Comparison of ENCODE assay signal across 8 mouse cellular contexts in the genomic region with DNA sequence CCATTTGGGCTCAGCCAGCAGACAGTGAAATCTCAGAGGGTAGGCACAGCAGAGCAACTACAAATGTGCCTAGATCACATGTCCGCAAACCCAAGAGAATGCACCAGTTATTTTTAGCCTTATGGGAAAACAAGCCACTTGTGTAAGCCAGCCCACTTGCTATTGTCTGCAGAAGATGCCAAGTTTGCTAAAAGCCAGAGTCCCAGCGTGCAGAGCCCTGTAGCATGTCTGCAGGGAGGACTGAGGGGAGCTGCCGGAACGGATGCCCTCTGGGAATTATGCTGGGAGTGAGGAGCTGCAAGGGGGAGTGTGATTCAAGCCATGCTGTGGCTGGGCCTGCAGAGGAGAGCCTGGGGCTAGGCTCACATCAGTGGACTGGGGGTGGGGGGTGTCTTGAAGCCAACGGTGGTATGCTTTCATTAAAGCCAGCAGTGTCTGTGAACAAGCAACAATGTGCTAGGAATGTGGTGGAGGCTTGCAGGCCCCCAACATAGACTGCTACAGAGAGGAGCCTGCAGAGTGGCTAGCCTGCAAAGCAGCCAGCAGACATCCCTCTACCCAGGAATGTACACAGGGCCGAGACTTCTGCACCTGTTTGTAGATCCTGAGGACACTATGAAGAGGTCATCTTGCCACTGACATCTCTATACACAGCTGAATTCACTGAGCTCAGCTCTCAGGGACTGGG.
DNase-seq lines count a peak whose midpoint lies in the region; ATAC-seq and TF ChIP-seq lines count a peak whose summit lies in the region.

No protein-coding gene starts in this region.

- H3K4me1 ChIP-seq in megakaryocyte, embryonic 14.5 days, result peaks cover 98% of the 10 kb centered on the region
- peaks cover 38% of the 10 kb centered on the region for H3K4me1 ChIP-seq in embryonic facial prominence, embryonic 12.5 days
- H3K4me1 ChIP-seq in heart, postnatal 0 days (ENCODE audit: control insufficient read depth, insufficient read depth), result peaks cover 42% of the 10 kb centered on the region

- peaks cover 87% of the 10 kb centered on the region for H3K36me3 ChIP-seq in megakaryocyte, embryonic 14.5 days (replicated peaks; ENCODE audit: low read length)
- H3K36me3 ChIP-seq in embryonic facial prominence, embryonic 12.5 days, result 0 out of 2 replicates have a peak, but pooled peaks cover 11% of the 10 kb centered on the region
- peaks cover 9% of the 10 kb centered on the region for H3K36me3 ChIP-seq in heart, postnatal 0 days (replicated peaks; ENCODE audit: control insufficient read depth, insufficient read depth, low read length)

- WGBS in embryonic facial prominence, embryonic 12.5 days, result 20% methylated on average over 6 of the region's 6 CpGs
- WGBS in heart, postnatal 0 days, result 4% methylated on average over 6 of the region's 6 CpGs

- no peak overlapping the region for H3K4me2 ChIP-seq in embryonic facial prominence, embryonic 12.5 days (replicated peaks)
- H3K4me2 ChIP-seq in heart, postnatal 0 days (ENCODE audit: low read depth, low read length), result peak overlapping the region; percentile 1; the same call in 1 of the 2 replicates

- TF ChIP-seq EP300 in heart, postnatal 0 days (IDR thresholded peaks at IDR 0.05; ENCODE audit: low read depth), result no peak; the same call in none of the 2 replicates

- ATAC-seq in megakaryocyte, adult 5-6 weeks (ENCODE audit: poor library complexity, severe bottlenecking), result no peak
- ATAC-seq in embryonic facial prominence, embryonic 12.5 days (ENCODE audit: insufficient number of reproducible peaks, insufficient read depth, low FRiP score, low TSS enrichment), result no peak
- peak; percentile 92 for ATAC-seq in heart, postnatal 0 days (ENCODE audit: insufficient read depth, low read depth)

- H3K4me3 ChIP-seq in megakaryocyte, embryonic 14.5 days (replicated peaks), result peak overlapping the region; percentile 85
- no peak overlapping the region for H3K4me3 ChIP-seq in embryonic facial prominence, embryonic 12.5 days
- no peak overlapping the region for H3K4me3 ChIP-seq in heart, postnatal 0 days (ENCODE audit: low read depth, low read length)

- no peaks in the 10 kb centered on the region for H3K27me3 ChIP-seq in megakaryocyte, embryonic 14.5 days (replicated peaks)
- H3K27me3 ChIP-seq in embryonic facial prominence, embryonic 12.5 days, result no peaks in the 10 kb centered on the region
- H3K27me3 ChIP-seq in heart, postnatal 0 days (ENCODE audit: control insufficient read depth, insufficient read depth, low read length), result no peaks in the 10 kb centered on the region

- peak overlapping the region; percentile 85 for H3K27ac ChIP-seq in embryonic facial prominence, embryonic 12.5 days
- peak overlapping the region; percentile 98 for H3K27ac ChIP-seq in heart, postnatal 0 days (ENCODE audit: low read depth)

- H3K9ac ChIP-seq in embryonic facial prominence, embryonic 12.5 days, result 0 out of 2 replicates have a peak overlapping the region, but pooled peaks have one; percentile 16
- 0 out of 2 replicates have a peak overlapping the region, but pooled peaks have one; percentile 30 for H3K9ac ChIP-seq in heart, postnatal 0 days (replicated peaks; ENCODE audit: low read depth, low read length)

- 0 out of 2 replicates have a peak, but pooled peaks have one; percentile 4 for TF ChIP-seq CTCF in heart, postnatal 0 days (IDR thresholded peaks at IDR 0.05; ENCODE audit: low read depth)

- no peaks in the 10 kb centered on the region for H3K9me3 ChIP-seq in megakaryocyte, embryonic 14.5 days
- no peaks in the 10 kb centered on the region for H3K9me3 ChIP-seq in embryonic facial prominence, embryonic 12.5 days
- H3K9me3 ChIP-seq in heart, postnatal 0 days (replicated peaks; ENCODE audit: control insufficient read depth, low read length), result no peaks in the 10 kb centered on the region

- DNase-seq in heart, postnatal 0 days (ENCODE audit: low spot score), result peak; percentile 96
- peak; percentile 77 to 84 for DNase-seq in layer of hippocampus, adult 8-10 months (ENCODE audit: low spot score in 2 of 2)
- peak; percentile 85 for DNase-seq in lung, postnatal 10 days
- DNase-seq in telencephalon, adult 2 months (ENCODE audit: low read depth, low spot score), result peak; percentile 91
- DNase-seq in thymus, postnatal 14 days, result no peak
